7 mouse cellular contexts compared by ENCODE assay signal in the genomic region with DNA sequence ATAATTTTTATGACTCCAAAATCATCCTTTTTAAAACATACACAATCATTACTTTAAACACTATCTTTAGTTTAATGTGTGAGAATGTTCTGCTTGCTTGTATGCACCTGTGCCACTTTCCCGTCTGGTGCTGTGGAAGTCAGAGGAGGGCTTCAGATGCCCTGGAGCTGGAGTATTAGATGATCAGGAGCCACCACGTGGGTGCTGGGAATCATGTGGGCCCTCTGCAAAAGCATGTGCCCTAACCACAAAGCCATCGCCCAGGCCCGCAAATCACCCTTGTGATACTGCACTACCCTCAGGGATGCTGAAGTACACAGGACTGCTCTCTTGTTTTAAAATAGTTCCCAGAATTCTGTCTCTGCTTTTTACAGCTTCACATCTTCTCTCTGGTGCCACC. TPM values are rescaled to one million over a fixed set of nuclear protein-coding genes. Genes with fewer than 3 reads are reported as not detected.
DNase-seq lines count a peak whose midpoint lies in the region; ATAC-seq and TF ChIP-seq lines count a peak whose summit lies in the region.

No protein-coding gene starts in this region.

- ATAC-seq in lung, postnatal 0 days: no peak
- no peak for ATAC-seq in forebrain, embryonic 15.5 days (replicated peaks)
- no peak for ATAC-seq in liver, embryonic 12.5 days
- ATAC-seq in stomach, embryonic 16.5 days (ENCODE audit: insufficient read depth, low FRiP score): no peak

- no peak overlapping the region for H3K9ac ChIP-seq in lung, postnatal 0 days (replicated peaks; ENCODE audit: low read depth)
- H3K9ac ChIP-seq in forebrain, embryonic 15.5 days (replicated peaks): peak overlapping the region; percentile 21
- H3K9ac ChIP-seq in liver, embryonic 12.5 days: peak overlapping the region; percentile 99
- peak overlapping the region; percentile 99; the same call in 1 of the 2 replicates for H3K9ac ChIP-seq in stomach, embryonic 16.5 days (ENCODE audit: low read length)

- H3K4me1 ChIP-seq in lung, postnatal 0 days (ENCODE audit: insufficient read depth, low read depth, low read length): peaks cover 20% of the 10 kb centered on the region
- H3K4me1 ChIP-seq in forebrain, embryonic 15.5 days: peaks cover 46% of the 10 kb centered on the region
- H3K4me1 ChIP-seq in liver, embryonic 12.5 days: peaks cover 72% of the 10 kb centered on the region
- H3K4me1 ChIP-seq in stomach, embryonic 16.5 days (ENCODE audit: control insufficient read depth, insufficient read depth, low read length): peaks cover 38% of the 10 kb centered on the region

- H3K36me3 ChIP-seq in lung, postnatal 0 days (ENCODE audit: insufficient read depth, low read length): no peaks in the 10 kb centered on the region
- no peaks in the 10 kb centered on the region for H3K36me3 ChIP-seq in forebrain, embryonic 15.5 days
- peaks cover 21% of the 10 kb centered on the region for H3K36me3 ChIP-seq in liver, embryonic 12.5 days
- H3K36me3 ChIP-seq in stomach, embryonic 16.5 days (ENCODE audit: control insufficient read depth, insufficient read depth, low read length): no peaks in the 10 kb centered on the region

- no peak overlapping the region for H3K4me3 ChIP-seq in lung, postnatal 0 days (ENCODE audit: low read depth, low read length)
- peak overlapping the region; percentile 96; the same call in 1 of the 2 replicates for H3K4me3 ChIP-seq in forebrain, embryonic 15.5 days
- peak overlapping the region; percentile 97 for H3K4me3 ChIP-seq in liver, embryonic 12.5 days
- H3K4me3 ChIP-seq in stomach, embryonic 16.5 days (replicated peaks; ENCODE audit: low read length): peak overlapping the region; percentile 100

- WGBS in lung, postnatal 0 days: 71% methylated on average over 4 of the region's 4 CpGs
- 81% methylated on average over 4 of the region's 4 CpGs for WGBS in forebrain, embryonic 15.5 days
- 48% methylated on average over 4 of the region's 4 CpGs for WGBS in liver, embryonic 12.5 days (ENCODE audit: insufficient replicate concordance)
- 70% methylated on average over 4 of the region's 4 CpGs for WGBS in stomach, embryonic 16.5 days

- H3K27ac ChIP-seq in lung, postnatal 0 days (ENCODE audit: low read length): peak overlapping the region; percentile 68
- H3K27ac ChIP-seq in forebrain, embryonic 15.5 days (replicated peaks): peak overlapping the region; percentile 99; the same call in 1 of the 2 replicates
- H3K27ac ChIP-seq in liver, embryonic 12.5 days: peak overlapping the region; percentile 97
- H3K27ac ChIP-seq in stomach, embryonic 16.5 days (ENCODE audit: low read length): peak overlapping the region; percentile 98

- no peak for TF ChIP-seq CTCF in lung, postnatal 0 days (IDR thresholded peaks at IDR 0.05)

- no peaks in the 10 kb centered on the region for H3K9me3 ChIP-seq in lung, postnatal 0 days (ENCODE audit: low read length)
- H3K9me3 ChIP-seq in forebrain, embryonic 15.5 days: no peaks in the 10 kb centered on the region
- no peaks in the 10 kb centered on the region for H3K9me3 ChIP-seq in liver, embryonic 12.5 days (replicated peaks)
- no peaks in the 10 kb centered on the region for H3K9me3 ChIP-seq in stomach, embryonic 16.5 days (replicated peaks; ENCODE audit: control insufficient read depth, low read length)

- no peaks in the 10 kb centered on the region for H3K27me3 ChIP-seq in lung, postnatal 0 days (replicated peaks; ENCODE audit: insufficient read depth, low read length)
- no peaks in the 10 kb centered on the region for H3K27me3 ChIP-seq in forebrain, embryonic 15.5 days
- no peaks in the 10 kb centered on the region for H3K27me3 ChIP-seq in liver, embryonic 12.5 days (replicated peaks)
- H3K27me3 ChIP-seq in stomach, embryonic 16.5 days (ENCODE audit: control insufficient read depth, insufficient read depth, low read length): no peaks in the 10 kb centered on the region

- no peak for DNase-seq in lung, postnatal 0 days (ENCODE audit: low spot score)
- no peak for DNase-seq in lung, postnatal 36 days
- DNase-seq in layer of hippocampus, postnatal 36 days: no peak
- no peak for DNase-seq in right cerebral cortex, postnatal 4 days

- peak overlapping the region; percentile 85 for H3K4me2 ChIP-seq in lung, postnatal 0 days (replicated peaks; ENCODE audit: low read depth, low read length)
- H3K4me2 ChIP-seq in forebrain, embryonic 15.5 days (replicated peaks): peak overlapping the region; percentile 93
- H3K4me2 ChIP-seq in liver, embryonic 12.5 days: peak overlapping the region; percentile 94
- H3K4me2 ChIP-seq in stomach, embryonic 16.5 days (ENCODE audit: low read depth, low read length): peak overlapping the region; percentile 85

- no peak for TF ChIP-seq EP300 in lung, postnatal 0 days (IDR thresholded peaks at IDR 0.05)

RNA-seq across cellular contexts. Expression of a gene that starts 3.0 kb away (rescaled TPM):
- 19.4 and 19.5 TPM in 2 replicates for polyA plus RNA-seq in lung, postnatal 0 days (2015; fragmentation: Nextera tagmentation; extraction: Ambion mirVana)
- 13.9 and 14.4 TPM in 2 replicates for polyA plus RNA-seq in forebrain, embryonic 15.5 days (2015; fragmentation: Nextera tagmentation; extraction: Ambion mirVana)
- polyA plus RNA-seq in liver, embryonic 12.5 days (2016; fragmentation: Nextera tagmentation; extraction: Ambion mirVana): 19.5 and 20.1 TPM in 2 replicates
- 25.4 and 27.8 TPM in 2 replicates for polyA plus RNA-seq in stomach, embryonic 16.5 days (2015; fragmentation: Nextera tagmentation; extraction: Ambion mirVana)
- 100 to 1,000 TPM; 117 to 122 TPM for total RNA-seq in layer of hippocampus, postnatal 36 days (2021)
